Mouse (Mus musculus) 416B (cell line): Measurements from ENCODE around the gene Coro1a.

Source experiments
- DNase-seq: peaks from one replicate; pipeline ENCODE4 v3.0.0; 2011; ENCODE audit warnings: low read depth

Coro1a gene

GRCm38 (mm10) chr7:126708175-126708952 lies 777 bp upstream of the Coro1a start:
- no peak for DNase-seq

GRCm38 (mm10) chr7:126704121-126704980 lies 3.2 kb downstream of the Coro1a start:
- DNase-seq = peak; percentile 84

DNA sequence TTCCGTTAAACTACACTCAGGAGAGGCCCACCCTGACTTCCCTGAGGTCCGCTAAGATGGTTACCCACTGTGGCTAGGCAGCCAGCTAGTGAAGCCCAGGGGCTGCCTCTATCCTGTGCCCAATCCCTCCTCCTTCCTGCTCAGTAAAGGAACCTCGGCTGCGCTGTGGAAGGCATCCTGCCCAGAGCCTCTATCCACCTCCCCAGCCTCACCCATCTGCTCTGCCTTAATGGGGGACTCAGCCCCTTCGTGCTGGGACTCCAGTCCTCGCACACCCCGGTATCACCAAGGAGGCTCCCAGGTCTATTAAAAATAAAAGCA lies 3.9 kb downstream of the Coro1a start:
- peak; percentile 48 for DNase-seq

DNA sequence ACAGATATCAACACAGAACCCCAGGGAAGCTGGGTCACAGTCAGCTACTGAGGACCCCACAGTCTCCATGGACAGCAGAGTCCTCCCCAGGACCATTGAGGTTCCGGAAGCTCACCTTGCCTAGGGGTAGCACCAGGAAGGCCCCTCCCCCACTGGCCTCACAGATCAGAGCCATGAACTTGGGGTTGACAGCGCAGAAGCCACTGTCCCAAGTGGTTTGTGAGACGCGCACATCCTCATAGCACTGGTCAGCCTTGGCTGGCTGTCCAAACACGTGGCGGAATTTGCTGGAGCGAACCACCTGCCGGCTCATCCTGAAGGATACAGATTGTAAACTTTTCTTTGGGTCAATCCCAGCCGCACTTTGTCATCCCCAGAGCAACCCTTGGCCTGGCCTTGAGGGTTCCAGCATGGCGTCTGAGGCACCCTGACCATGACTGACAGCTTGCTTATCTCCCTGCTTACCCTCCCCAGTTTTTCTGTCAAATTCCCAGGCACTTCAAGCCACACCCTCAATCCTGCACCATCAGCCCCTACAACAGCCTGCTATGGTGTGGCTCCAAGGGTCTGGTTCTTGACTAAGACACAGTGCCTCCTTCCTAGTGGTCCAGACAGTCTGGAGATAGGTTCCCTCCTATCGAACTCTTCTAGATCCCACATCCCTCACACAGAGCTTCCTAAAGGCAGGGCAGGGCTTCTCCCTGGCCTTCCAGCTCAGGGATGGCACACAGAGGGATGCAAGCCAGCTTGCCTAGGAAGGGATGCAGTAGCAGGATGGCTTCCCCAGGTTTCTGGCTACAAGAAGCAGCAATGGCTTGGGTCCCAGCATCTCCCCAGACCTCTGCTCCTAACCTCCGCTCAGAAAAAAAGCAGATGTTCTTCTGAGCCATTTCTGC lies 4.5 kb downstream of the Coro1a start:
- DNase-seq = no peak

GRCm38 (mm10) chr7:126702358-126702757 lies 5.2 kb downstream of the Coro1a start:
- DNase-seq = peak; percentile 92

DNA sequence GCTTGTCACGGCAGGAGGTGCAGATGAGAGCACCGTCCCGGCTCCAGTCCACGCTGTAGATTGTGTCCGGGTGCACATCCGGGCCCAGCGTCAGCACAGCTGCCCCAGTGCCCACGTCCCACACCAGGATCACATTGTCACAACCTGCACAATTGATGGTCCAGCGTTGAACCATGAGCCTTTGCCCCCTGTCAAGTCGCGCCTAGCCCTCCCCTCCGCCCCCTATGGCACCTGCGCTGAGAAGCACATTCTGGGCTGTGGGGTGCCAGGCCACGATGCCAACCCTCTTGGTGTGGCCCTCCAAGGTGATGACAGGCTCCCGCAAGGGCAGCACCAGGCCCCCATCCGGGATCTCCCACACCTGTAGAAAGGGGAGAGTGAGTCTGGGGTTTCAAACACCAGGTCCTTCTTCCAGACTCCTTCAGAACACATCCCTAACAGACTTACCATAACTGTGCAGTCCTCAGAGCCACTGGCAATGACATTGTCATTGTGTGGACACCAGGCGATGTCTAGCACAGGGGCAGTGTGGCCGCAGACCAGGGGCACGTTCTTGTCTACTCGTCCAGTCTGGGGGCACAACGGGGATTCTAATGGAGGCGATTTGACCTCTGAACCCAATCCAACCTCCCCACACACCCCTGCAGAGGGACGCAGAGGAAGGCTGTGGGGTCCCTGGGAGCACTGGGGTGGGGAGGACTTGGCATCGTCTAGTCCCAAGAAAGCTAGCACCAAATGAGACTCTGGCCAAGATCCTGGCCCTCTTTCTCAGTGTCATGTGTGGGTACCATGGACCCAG lies 5.8 kb downstream of the Coro1a start:
- no peak for DNase-seq

DNA sequence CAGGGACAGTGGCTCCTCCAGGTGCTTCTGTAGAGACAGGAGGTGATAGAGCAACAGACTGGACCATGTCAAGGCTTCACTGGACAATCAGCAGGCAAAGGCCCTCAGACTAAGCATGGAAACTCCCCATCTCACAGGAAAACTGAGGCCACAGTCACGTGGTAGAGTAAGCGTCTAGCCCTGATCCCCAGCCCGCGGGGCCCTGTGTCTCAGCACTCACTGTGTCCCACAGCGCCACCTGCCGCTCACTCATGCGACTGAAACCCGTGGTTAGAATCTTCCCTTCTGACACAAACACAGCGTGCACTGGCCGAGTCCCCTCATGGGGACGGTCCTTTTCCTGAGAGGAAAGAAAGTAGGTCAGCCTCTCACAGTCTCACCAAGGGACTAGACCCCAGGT lies 6.5 kb downstream of the Coro1a start:
- DNase-seq = peak; percentile 91

DNA sequence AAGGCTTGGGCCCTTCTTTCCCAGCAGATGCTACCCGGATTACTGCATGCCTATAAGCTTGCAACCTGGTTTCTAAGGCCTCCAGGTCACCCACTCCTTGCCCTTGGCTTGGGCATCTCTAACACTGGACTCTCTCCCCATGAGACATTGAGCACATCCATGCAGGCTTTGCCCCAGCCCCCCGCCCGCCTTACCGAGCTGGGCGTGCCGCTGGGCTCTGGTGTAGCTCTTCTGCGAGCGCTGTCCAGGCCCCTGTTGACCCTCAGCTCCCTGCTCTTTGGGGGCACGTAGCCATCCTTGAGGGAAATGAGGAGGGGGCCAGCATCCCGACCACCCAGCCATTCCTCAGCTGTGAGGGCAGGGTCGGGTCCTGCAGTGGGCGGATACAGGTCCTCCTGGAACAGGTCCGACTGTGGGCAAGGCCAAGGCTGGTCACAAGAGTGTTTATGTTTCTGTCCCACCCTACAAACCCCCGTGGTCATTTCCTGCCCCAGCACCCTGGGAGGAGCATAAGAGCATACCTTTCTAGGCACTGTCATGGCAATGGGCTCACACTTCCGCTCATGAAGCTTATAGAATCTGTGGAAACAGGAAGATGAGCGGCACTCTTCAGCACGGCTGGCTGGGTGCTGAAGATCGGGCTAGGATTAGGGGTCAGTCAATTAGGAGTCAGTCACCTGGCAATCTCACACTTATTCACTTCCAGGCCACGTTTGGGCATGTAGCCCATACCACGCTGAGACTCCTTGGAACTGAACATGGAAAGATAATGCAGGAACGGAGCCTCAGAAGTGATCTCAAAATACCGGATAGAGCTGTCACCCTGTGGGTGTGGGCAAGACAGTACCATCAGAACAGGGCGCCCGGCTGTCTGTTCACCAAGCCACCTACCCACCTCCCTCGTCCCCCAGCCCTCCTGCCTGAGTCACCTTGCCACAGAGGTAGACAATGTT lies 7.2 kb downstream of the Coro1a start:
- DNase-seq = no peak

DNA sequence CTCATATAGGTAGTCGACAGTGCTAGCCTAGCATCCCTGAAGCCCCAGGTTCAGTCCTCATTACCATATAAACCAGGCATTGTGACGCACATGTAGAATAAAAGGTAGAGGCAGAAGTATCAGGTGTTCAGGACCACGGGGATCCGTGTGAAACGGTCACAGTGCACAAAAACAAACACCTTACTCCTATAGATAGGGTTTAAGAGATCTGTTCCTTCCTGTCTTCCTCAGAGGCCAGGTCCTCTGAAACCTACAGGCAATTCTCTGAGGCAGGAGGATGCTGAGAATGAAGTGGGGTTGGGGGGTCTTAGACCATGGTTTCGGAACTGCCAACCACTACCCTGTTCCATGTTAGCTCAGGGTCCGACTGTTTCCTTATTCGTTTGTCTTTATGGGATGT lies 9.7 kb downstream of the Coro1a start:
- DNase-seq = no peak

GRCm38 (mm10) chr7:126696886-126697285 lies 10.7 kb downstream of the Coro1a start:
- DNase-seq = no peak

- no peak for DNase-seq
Observed at GRCm38 (mm10) chr7:126696303-126696702, 11.3 kb downstream of the Coro1a start.

- DNase-seq = peak; percentile 98
Observed at GRCm38 (mm10) chr7:126695631-126696207, 11.9 kb downstream of the Coro1a start, which contains the start of gene Slx1b. Slx1b (minus strand) TSS chr7:126695784.

GRCm38 (mm10) chr7:126695210-126695611 lies 12.4 kb downstream of the Coro1a start, which contains the start of gene Bola2:
Bola2 (plus strand) TSS chr7:126695401.
- DNase-seq = peak; percentile 92

GRCm38 (mm10) chr7:126694441-126695051 lies 13.0 kb downstream of the Coro1a start:
- peak; percentile 39 for DNase-seq

DNA sequence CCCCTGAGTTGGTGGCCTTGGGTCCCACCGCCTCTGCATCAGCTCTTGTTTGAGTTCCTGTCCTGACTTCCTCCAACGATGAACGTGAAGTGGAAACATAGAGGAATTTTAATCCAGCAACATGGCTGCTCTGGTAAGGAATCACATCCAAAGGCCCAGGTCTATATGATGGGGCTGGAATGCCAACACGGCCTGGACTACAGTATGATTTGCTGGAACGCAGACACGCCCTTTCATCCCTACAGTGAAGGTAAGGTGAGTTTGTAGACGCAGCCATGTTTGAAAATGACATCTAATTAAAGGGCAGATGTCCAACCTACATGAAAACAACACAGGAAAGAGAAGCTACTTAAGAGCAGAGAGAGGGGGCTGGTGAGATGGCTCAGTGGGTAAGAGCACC lies 13.8 kb downstream of the Coro1a start:
- DNase-seq = no peak

- DNase-seq = peak; percentile 94
Observed at GRCm38 (mm10) chr7:126693256-126693655, 14.3 kb downstream of the Coro1a start.

- DNase-seq = no peak
Observed at GRCm38 (mm10) chr7:126692426-126692825, 15.2 kb downstream of the Coro1a start.

DNA sequence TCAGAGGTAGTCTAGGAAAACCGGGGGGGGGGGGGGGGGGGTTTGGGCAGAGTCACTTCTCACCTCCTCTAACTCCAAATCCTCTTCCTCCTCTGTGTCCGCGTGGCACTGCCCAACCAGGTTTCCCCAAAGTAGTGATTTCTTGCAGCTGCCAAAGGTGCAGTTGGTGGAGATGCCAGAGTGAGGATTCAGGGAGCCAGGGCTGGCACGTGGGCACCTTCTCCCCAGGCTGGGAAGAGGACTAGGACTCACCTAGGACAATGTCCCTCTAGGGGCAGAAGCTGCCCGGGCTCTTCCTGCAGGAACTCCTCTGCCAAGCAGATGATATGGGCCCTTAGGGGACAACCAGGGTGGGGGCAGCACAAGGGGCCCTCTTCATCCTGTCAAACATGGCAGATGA lies 15.9 kb downstream of the Coro1a start:
- DNase-seq = no peak

GRCm38 (mm10) chr7:126690737-126691136 lies 16.9 kb downstream of the Coro1a start:
- DNase-seq = no peak
